Mouse (Mus musculus) spleen, adult 2 months (tissue): ENCODE data around the gene Neurod2. TPM values are rescaled to one million over a fixed set of nuclear protein-coding genes. Genes with fewer than 3 reads are reported as not detected.

Experiments used
- DNase-seq, 2 experiments: peaks; one replicate each; pipeline versions ENCODE4 v3.0.0 to v3.0.0-alpha.2; 2012 to 2021; ENCODE audit warnings: low spot score in 2 of 2, low read depth in 1 of 2
- H3K27ac ChIP-seq: fragments of 200-500 bp; 2 replicates; pipeline ENCODE4 v1.5.1; 2012; ENCODE audit warnings: low read length, inconsistent platforms; ENCODE audit not compliant: insufficient read depth
- H3K27me3 ChIP-seq: fragments of 200-500 bp; 2 replicates; pipeline ENCODE4 v1.6.1; 2012; ENCODE audit warnings: mild to moderate bottlenecking, moderate library complexity, low read length, inconsistent platforms; ENCODE audit not compliant: control insufficient read depth, insufficient read depth
- H3K36me3 ChIP-seq: fragments of 200-500 bp; 2 replicates; pipeline ENCODE4 v1.6.1; 2012; ENCODE audit warnings: mild to moderate bottlenecking, low read length, inconsistent platforms; ENCODE audit not compliant: control insufficient read depth, insufficient read depth
- H3K4me1 ChIP-seq: fragments of 200-500 bp; 2 replicates; pipeline ENCODE4 v1.6.1; 2011; ENCODE audit warnings: inconsistent platforms; ENCODE audit not compliant: control insufficient read depth, insufficient read depth, insufficient read length
- H3K4me3 ChIP-seq: fragments of 200-500 bp; 2 replicates; pipeline ENCODE4 v1.5.1; 2011; ENCODE audit warnings: mild to moderate bottlenecking, inconsistent platforms; ENCODE audit not compliant: insufficient read depth, insufficient read length; ENCODE audit errors: extremely low read depth
- CTCF ChIP-seq: fragments of 200-500 bp; IDR thresholded peaks from 2 replicates; pipeline ENCODE4 v1.5.1; 2011; ENCODE audit warnings: mild to moderate bottlenecking, inconsistent platforms; ENCODE audit not compliant: insufficient read depth, insufficient read length, insufficient replicate concordance; ENCODE audit errors: extremely low read depth
- POLR2A ChIP-seq: fragments of 200-500 bp; IDR thresholded peaks from 2 replicates; pipeline ENCODE4 v1.6.1; 2011; ENCODE audit warnings: low read depth, low read length, inconsistent platforms
- WGBS: fragments of 180-500 bp; shearing (Covaris S2); methylation state at CpG from one replicate; pipeline ENCODE4 v1.1.7; 2018; 5-methylcytosine and 5-hydroxymethylcytosine counted together
- polyA plus RNA-seq: library from polyadenylated mRNA; depleted of rRNA; stranded (reverse); fragments of >200 nt; gene quantifications from 2 replicates; pipeline ENCODE4 v1.2.3, GENCODE M21; 2012; rRNA removed

Gene Neurod2
- polyA plus RNA-seq = not detected in 2 replicates

DNA sequence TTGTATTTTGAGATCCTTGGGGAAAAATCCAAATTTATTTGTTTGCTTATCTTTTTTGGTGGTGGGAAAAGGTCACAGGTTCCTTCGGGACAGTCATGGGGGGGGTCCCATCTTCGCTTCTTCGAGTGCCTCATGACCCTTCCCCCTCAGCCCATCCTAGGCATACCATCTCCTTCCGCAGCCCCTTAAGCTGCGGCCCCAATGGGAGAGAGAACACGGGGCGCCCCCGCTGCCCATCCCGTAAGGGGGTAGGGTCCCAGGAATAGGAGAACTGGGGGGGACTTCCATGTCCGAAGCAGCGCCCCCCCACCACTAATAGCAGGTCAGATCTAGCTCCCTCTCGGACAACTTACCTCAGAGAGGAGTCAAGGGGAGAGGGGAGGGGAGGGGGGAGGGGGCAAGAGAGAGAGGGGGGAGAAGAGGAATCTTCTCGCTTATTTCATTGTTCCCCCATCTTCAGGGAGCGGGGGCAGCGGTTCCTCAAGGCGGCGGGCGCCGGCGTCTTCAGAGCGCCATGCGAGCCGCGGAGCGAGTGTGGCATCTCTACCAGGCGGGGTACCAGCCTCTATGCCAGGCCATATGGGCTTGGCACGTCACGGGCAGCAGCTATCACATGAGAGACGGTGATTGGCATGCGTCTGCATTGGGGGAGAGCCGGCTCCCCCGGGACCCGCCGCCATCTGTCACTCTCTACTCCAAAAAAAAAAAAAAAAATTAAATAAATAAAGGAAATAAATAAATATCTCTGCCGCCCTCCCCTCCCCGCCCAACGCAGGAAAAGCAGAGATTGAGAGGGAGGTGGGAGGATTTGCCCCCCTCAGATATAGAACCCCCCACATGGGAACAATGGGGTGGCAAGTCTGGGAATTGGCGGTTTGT lies at the start of gene Neurod2:
Neurod2 (minus strand) TSS at position 568 of the 879 bp plus-strand sequence.
- Histone ChIP-seq H3K36me3 (no peaks in the 10 kb centered on the region), H3K4me1 (peaks cover 17% of the 10 kb centered on the region), H3K27me3 (peaks cover 44% of the 10 kb centered on the region), H3K4me3 (no peak within 1 kb of the TSS; the same call in 1 of the 2 replicates), H3K27ac (no peak within 1 kb of the TSS)
- TF ChIP-seq POLR2A = no peak
- TF ChIP-seq CTCF = no peak
- WGBS = 9% methylated on average over 38 of the region's 38 CpGs
- no peak for DNase-seq

DNA sequence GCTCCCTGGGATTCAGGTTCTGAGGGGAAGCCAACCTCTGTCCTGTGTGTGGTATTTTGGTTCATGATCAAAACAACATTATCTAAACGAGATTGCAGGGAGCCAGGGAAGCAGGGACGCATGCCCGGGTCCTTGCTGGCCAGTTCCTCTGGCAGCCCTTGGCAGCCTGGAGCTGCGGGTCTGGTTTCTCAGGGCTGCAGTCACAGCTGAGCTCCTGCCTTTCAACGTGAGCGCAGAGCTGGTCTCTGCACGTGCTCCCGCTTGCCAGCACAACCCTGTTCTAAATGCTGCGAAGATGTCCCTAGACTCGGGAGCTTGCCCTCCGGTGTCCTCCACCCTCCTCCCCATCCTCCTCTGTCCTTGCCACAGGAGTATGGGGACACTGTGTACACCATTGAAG lies 48.3 kb upstream of the Neurod2 start:
- no peak for DNase-seq
- no peak overlapping the region for H3K27ac ChIP-seq
- no peaks in the 10 kb centered on the region for H3K27me3 ChIP-seq
- no peak overlapping the region for H3K4me3 ChIP-seq
- no peaks in the 10 kb centered on the region for H3K4me1 ChIP-seq
- WGBS = 87% methylated on average over 11 of the region's 11 CpGs
- TF ChIP-seq CTCF (no peak), POLR2A (no peak)
- H3K36me3 ChIP-seq = peaks cover 53% of the 10 kb centered on the region

DNA sequence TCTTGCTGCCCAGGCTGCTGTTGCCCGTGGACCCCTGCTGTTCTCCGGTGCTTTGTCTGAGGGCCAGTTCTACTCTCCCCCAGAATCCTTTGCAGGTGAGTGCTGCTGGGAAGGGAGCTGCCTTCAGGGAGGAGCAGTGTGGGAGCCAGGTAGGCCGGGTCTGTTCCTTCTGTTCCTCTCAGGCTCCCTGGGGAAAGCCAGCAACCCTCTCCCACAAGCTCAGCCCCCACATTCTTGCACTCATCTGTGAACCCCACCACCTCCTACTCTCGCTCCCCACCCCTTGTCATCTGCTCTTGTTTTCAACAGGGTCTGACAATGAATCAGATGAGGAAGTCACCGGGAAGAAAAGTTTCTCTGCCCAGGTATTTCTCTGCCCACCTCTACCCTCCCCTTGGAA lies 47.3 kb upstream of the Neurod2 start:
- Histone ChIP-seq H3K27me3 (no peaks in the 10 kb centered on the region), H3K4me1 (no peaks in the 10 kb centered on the region), H3K4me3 (no peak overlapping the region), H3K27ac (no peak overlapping the region), H3K36me3 (peaks cover 53% of the 10 kb centered on the region)
- WGBS = 91% methylated on average over 5 of the region's 5 CpGs
- DNase-seq = no peak
- TF ChIP-seq POLR2A (no peak), CTCF (no peak)

DNA sequence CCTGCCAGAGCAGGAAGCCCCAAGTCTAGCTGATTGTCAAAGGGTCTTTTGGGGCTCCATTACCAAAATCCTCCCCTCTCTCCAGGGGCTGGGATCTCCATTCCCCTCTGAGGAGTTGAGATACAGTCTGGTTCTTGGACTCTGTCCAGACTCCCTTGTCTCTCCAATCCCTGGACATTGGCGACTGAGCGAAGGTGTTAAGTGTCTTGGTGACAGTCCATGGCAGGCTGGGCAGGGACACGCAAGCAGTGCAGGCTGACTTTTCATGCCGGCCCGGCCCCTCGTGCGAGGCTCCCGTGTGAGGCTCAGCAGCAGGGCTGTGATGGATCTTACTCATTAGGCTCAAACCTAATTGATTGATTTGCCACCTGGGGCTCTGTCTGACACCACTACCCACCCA lies 44.8 kb upstream of the Neurod2 start:
- Histone ChIP-seq H3K4me1 (no peaks in the 10 kb centered on the region), H3K4me3 (no peak overlapping the region), H3K36me3 (peaks cover 42% of the 10 kb centered on the region), H3K27me3 (no peaks in the 10 kb centered on the region), H3K27ac (no peak overlapping the region)
- 94% methylated on average over 8 of the region's 8 CpGs for WGBS
- TF ChIP-seq CTCF = no peak
- no peak for TF ChIP-seq POLR2A
- no peak for DNase-seq

DNA sequence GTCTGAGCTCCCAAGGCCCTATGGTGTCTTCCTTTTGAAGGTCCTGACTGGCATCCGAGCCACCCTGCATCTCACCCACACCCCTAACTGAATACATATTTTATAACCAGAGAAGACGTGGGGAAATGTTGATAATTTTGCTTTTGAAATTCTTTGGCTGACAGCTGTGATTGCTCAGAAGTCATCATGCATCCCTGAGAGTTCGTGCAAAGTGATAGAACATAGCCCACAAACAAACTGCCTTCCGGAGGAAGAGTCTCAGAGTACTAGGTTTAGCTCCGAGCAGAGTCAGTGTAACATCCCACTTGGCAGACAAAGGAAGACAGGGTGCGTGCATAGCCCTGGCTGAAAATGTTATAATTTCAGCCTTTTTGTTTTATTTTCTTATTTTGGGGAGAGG lies 43.8 kb upstream of the Neurod2 start:
- H3K27ac ChIP-seq = no peak overlapping the region
- H3K36me3 ChIP-seq = peaks cover 34% of the 10 kb centered on the region
- H3K4me3 ChIP-seq = no peak overlapping the region
- no peaks in the 10 kb centered on the region for H3K4me1 ChIP-seq
- no peak for TF ChIP-seq POLR2A
- no peak for TF ChIP-seq CTCF
- no peaks in the 10 kb centered on the region for H3K27me3 ChIP-seq
- 95% methylated on average over 6 of the region's 6 CpGs for WGBS
- DNase-seq = no peak

DNA sequence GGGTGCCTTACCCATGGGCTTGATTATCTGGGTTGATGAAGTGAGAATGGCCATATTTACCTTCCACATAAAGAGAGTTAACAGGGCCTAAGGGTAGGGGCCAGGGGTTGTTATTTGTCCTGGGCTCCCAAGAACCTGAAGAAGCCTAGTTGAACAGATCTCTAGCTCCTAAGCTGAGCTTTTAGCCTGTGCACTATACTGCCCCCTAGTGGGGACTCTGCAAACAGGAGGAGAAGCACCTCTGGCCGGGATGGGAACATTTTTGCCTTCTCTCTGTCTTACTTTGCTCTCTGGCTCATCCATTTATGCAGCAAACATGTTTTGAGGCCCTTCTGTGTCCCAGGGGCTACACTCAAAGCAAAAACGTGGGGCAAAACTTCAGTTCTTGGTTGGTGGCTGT lies 43.0 kb upstream of the Neurod2 start:
- no peaks in the 10 kb centered on the region for H3K27me3 ChIP-seq
- H3K27ac ChIP-seq = no peak overlapping the region
- DNase-seq = peak; percentile 37 to 52
- peak; percentile 73; the same call in 1 of the 2 replicates for TF ChIP-seq CTCF
- TF ChIP-seq POLR2A = no peak
- H3K4me1 ChIP-seq = peaks cover 3% of the 10 kb centered on the region; the same call in 1 of the 2 replicates
- peaks cover 27% of the 10 kb centered on the region for H3K36me3 ChIP-seq
- WGBS = 21% methylated on average over 2 of the region's 2 CpGs
- no peak overlapping the region for H3K4me3 ChIP-seq

DNA sequence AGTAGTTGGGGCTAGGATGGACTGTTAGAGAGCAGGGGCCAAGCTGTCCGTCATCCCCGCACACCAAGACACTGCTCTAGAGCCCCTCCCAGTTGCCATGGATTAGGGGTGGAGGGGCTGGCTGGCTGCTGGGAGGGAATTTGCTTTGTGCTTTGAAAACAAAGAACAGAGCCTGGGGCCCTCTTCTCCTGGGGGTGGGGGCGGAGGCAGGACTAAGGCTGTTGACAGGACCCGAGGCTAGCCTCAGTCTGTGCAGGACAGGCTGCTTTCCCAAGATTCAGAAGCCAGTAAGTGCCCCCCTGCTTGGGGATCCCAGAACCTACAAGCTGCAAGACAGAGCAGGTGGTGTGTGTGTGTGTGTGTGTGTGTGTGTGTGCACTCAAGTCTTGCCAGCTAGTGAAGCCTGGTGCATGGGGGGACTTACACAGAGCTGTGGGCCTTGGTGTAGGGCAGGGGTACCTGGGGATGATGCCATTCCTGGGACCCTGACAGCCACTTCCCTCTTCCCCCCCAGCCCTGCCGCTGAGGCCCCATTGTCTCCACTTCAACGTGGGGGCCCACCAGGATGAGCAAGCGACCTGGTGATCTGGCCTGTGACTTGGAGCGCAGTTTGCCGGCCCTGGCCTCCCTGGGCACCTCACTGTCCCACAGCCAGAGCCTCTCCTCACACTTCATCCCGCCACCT lies 42.2 kb upstream of the Neurod2 start:
- 82% methylated on average over 9 of the region's 10 CpGs for WGBS
- Histone ChIP-seq H3K27me3 (no peaks in the 10 kb centered on the region), H3K27ac (no peak overlapping the region), H3K36me3 (peaks cover 20% of the 10 kb centered on the region), H3K4me1 (peaks cover 6% of the 10 kb centered on the region; the same call in 1 of the 2 replicates), H3K4me3 (no peak overlapping the region)
- TF ChIP-seq CTCF = no peak
- TF ChIP-seq POLR2A = no peak
- DNase-seq = no peak
